Mouse (Mus musculus): ENCODE measurements at regions not wholly inside any gene's neighbourhood (a gene's known extent, or its start where the extent isn't known, plus 50 kb on each side); places are given as distances from the start of the nearest gene placed in this dataset.
A peak's percentile ranks its signal among the peaks of the same experiment; 100 is the strongest.

GRCm38 (mm10) chr2:142560896-142561500 is 340.3 kb downstream of the Kif16b start:
- DNase-seq = no peak

GRCm38 (mm10) chr2:142560400-142560799 is 340.9 kb downstream of the Kif16b start:
- no peak for DNase-seq

GRCm38 (mm10) chr2:142559946-142560345 is 341.4 kb downstream of the Kif16b start:
- no peak for DNase-seq

GRCm38 (mm10) chr2:142554851-142555250 is 346.5 kb downstream of the Kif16b start:
- DNase-seq = peak; percentile 68

GRCm38 (mm10) chr2:142551690-142552089 is 349.6 kb downstream of the Kif16b start:
- DNase-seq = no peak

- no peak for DNase-seq
Observed at GRCm38 (mm10) chr2:142548766-142549165, 352.6 kb downstream of the Kif16b start.

GRCm38 (mm10) chr2:142544937-142545336 is 356.4 kb downstream of the Kif16b start:
- DNase-seq = no peak

GRCm38 (mm10) chr2:142539980-142540379 is 361.4 kb downstream of the Kif16b start:
- DNase-seq = no peak

GRCm38 (mm10) chr2:142533555-142533954 is 367.8 kb downstream of the Kif16b start:
- no peak for DNase-seq

GRCm38 (mm10) chr2:142522471-142522870 is 378.9 kb downstream of the Kif16b start:
- no peak for DNase-seq

GRCm38 (mm10) chr2:142517731-142518130 is 383.6 kb downstream of the Kif16b start:
- DNase-seq = no peak

- no peak for DNase-seq
Observed at GRCm38 (mm10) chr2:142505216-142505615, 396.1 kb downstream of the Kif16b start.
